Mouse (Mus musculus) liver, postnatal 0 days (tissue): ENCODE data around the gene Col5a2.

Experiments used
- CTCF ChIP-seq: sonication (generic); IDR thresholded peaks from 2 replicates; pipeline ENCODE4 v1.5.1; 2016; ENCODE audit warnings: antibody characterized with exemption, low read depth
- EP300 ChIP-seq: IDR thresholded peaks from 2 replicates; pipeline ENCODE4 v1.6.1; 2016; ENCODE audit warnings: antibody characterized with exemption, low read depth, mild to moderate bottlenecking

DNA sequence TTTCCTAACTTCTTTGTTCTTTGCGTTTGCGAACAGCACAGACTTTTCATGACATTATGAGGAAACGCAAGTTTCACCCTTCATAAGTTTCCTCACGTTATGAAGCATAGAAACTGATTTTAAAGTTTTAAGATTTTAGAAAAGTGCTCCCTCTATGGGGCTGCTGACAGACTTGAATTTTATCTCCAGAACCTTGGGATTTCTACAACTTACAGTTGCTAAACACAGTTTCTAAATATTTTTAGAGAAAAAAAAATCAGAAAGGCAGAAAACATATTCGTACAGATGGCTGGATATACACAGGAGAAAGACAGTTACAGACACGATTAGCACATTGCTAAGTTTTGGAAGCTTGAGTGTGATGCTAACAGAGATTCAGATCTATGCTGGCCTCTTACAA, 1.6 kb downstream of the Col5a2 start:
- TF ChIP-seq CTCF = no peak
- TF ChIP-seq EP300 = no peak
